Mouse (Mus musculus) right cerebral cortex, postnatal 36 days (tissue): ENCODE measurements around the gene Dna2.

Experiments used
- DNase-seq, 2 experiments: peaks; one replicate each; pipeline ENCODE4 v3.0.0; 2022; ENCODE audit warnings: low spot score in 2 of 2, mixed read lengths in 1 of 2

Dna2 gene

GRCm38 (mm10) chr10:62980039-62980954, 33.5 kb downstream of the Dna2 start, which contains the start of gene Rufy2:
TSS of gene Rufy2 (plus strand) at chr10:62980223.
- peak; percentile 83 to 87 for DNase-seq

GRCm38 (mm10) chr10:62984072-62984471, 37.2 kb downstream of the Dna2 start:
- no peak for DNase-seq

- DNase-seq, result no peak
Observed at GRCm38 (mm10) chr10:62984495-62984894, 37.7 kb downstream of the Dna2 start.

- DNase-seq, result no peak
Observed at GRCm38 (mm10) chr10:62987341-62987740, 40.5 kb downstream of the Dna2 start.

GRCm38 (mm10) chr10:62990636-62991035, 43.8 kb downstream of the Dna2 start:
- DNase-seq, result no peak

- no peak for DNase-seq
Observed at GRCm38 (mm10) chr10:62993991-62994390, 47.2 kb downstream of the Dna2 start.

GRCm38 (mm10) chr10:63000584-63000983, 53.8 kb downstream of the Dna2 start:
- DNase-seq, result no peak

- no peak for DNase-seq
Observed at GRCm38 (mm10) chr10:63003252-63003651, 56.4 kb downstream of the Dna2 start.

GRCm38 (mm10) chr10:63004556-63004955, 57.7 kb downstream of the Dna2 start:
- DNase-seq, result no peak

GRCm38 (mm10) chr10:63008193-63008592, 61.4 kb downstream of the Dna2 start:
- DNase-seq, result no peak

- no peak for DNase-seq
Observed at GRCm38 (mm10) chr10:63010268-63010667, 63.4 kb downstream of the Dna2 start.

- DNase-seq, result no peak
Observed at GRCm38 (mm10) chr10:63011556-63011955, 64.7 kb downstream of the Dna2 start.

- DNase-seq, result no peak
Observed at GRCm38 (mm10) chr10:63013476-63013875, 66.7 kb downstream of the Dna2 start.

GRCm38 (mm10) chr10:63014168-63014567, 67.3 kb downstream of the Dna2 start:
- no peak for DNase-seq

- DNase-seq, result no peak
Observed at GRCm38 (mm10) chr10:63019304-63019703, 72.5 kb downstream of the Dna2 start.

- no peak for DNase-seq
Observed at GRCm38 (mm10) chr10:63021702-63022101, 74.9 kb downstream of the Dna2 start.

- DNase-seq, result no peak
Observed at GRCm38 (mm10) chr10:63022541-63023120, 75.8 kb downstream of the Dna2 start.

GRCm38 (mm10) chr10:63023121-63023748, 76.4 kb downstream of the Dna2 start:
- DNase-seq, result peak; percentile 32 to 52
